Mouse (Mus musculus) forebrain, embryonic 16.5 days (tissue): ENCODE data around the gene Upk3bl. TPM values are rescaled to one million over a fixed set of nuclear protein-coding genes. Genes with fewer than 3 reads are reported as not detected.

Experiments used
- ATAC-seq: fragments of 200-750 bp; cut with Nextera tagmentation; 2 replicates; pipeline ENCODE4 v1.8.0; 2017; ENCODE audit warnings: mild to moderate bottlenecking, moderate library complexity
- H3K27ac ChIP-seq: fragments of 300-500 bp; sonication (generic); 2 replicates; pipeline ENCODE4 v1.5.1; 2014; ENCODE audit warnings: low read length, control low read depth
- H3K27me3 ChIP-seq: fragments of 300-500 bp; sonication (generic); replicated peaks from 2 replicates; pipeline ENCODE4 v1.6.1; 2014; ENCODE audit warnings: low read length; ENCODE audit not compliant: control insufficient read depth, insufficient read depth
- H3K36me3 ChIP-seq: fragments of 300-500 bp; sonication (generic); 2 replicates; pipeline ENCODE4 v1.6.1; 2014; ENCODE audit not compliant: control insufficient read depth, insufficient read depth
- H3K4me1 ChIP-seq: fragments of 300-500 bp; sonication (generic); replicated peaks from 2 replicates; pipeline ENCODE4 v1.6.1; 2014; ENCODE audit warnings: low read length; ENCODE audit not compliant: control insufficient read depth, insufficient read depth
- H3K4me2 ChIP-seq: fragments of 300-500 bp; sonication (generic); 2 replicates; pipeline ENCODE4 v1.6.1; 2014; ENCODE audit warnings: mild to moderate bottlenecking, low read length, control low read depth
- H3K4me3 ChIP-seq: fragments of 300-500 bp; sonication (generic); replicated peaks from 2 replicates; pipeline ENCODE4 v1.5.1; 2014; ENCODE audit warnings: mild to moderate bottlenecking, low read length, control low read depth
- H3K9ac ChIP-seq: fragments of 300-500 bp; sonication (generic); replicated peaks from 2 replicates; pipeline ENCODE4 v1.6.1; 2014; ENCODE audit warnings: low read depth, low read length, control low read depth
- H3K9me3 ChIP-seq: fragments of 300-500 bp; sonication (generic); 2 replicates; pipeline ENCODE4 v1.6.1; 2016; ENCODE audit warnings: low read length; ENCODE audit not compliant: control insufficient read depth
- WGBS: fragments of 180-500 bp; shearing (Covaris S2); extraction: QIAGEN DNeasy Blood & Tissue Kit; methylation state at CpG from one replicate; pipeline ENCODE4 v1.1.7; 2014; 5-methylcytosine and 5-hydroxymethylcytosine counted together
- polyA plus RNA-seq: library from polyadenylated mRNA; unstranded; fragments of >200 nt; fragmentation: Nextera tagmentation; extraction: Ambion mirVana; gene quantifications from 2 replicates; pipeline ENCODE4 v1.2.1, GENCODE M21; 2015

Upk3bl gene
- not detected in 2 replicates for polyA plus RNA-seq

DNA sequence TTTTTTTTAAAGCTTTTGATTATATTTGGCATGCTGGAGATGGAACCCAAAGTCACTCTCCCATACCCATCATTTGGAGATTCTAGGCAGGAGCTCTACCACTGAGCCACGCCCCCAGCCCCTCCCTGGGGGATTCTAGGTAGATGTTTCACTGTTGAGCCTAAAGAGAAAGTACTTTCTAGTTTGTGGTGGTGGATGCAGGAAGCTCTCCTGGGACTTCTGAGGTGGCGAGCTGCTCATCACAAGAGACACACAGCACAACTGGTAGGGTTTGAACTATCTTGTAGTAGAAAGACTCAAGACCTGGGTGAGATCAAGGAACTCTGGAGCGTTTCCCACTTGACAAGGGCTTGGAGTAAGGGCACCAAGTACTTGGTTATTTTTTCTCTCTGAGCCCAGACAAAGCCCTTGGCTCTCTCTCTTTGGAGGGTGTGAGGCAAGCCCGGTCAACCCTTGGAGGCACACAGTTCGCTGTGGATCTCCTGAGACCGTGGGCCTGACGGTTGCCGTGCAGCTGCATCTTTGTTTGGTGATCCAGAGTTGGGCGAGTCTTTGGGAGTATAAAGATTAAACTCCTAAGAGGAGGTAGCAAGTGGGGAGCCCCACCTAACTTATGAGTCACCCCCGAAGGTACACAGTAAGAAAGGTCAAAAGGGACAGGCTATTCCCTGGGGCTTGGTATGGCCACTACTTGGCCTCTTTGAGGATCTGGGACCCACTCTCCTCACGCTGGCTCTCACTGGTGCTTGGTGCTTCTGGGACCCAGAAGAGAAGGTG is at the start of gene Upk3bl:
Upk3bl (plus strand) TSS at position 192 of the 777 bp plus-strand sequence.
- no peak within 1 kb of the TSS for H3K9ac ChIP-seq
- no peak within 1 kb of the TSS for H3K4me2 ChIP-seq
- WGBS = 92% methylated on average over 11 of the region's 11 CpGs
- no peaks in the 10 kb centered on the region for H3K9me3 ChIP-seq
- peaks cover 6% of the 10 kb centered on the region for H3K4me1 ChIP-seq
- no peak within 1 kb of the TSS for H3K27ac ChIP-seq
- H3K36me3 ChIP-seq = no peaks in the 10 kb centered on the region
- no peak within 1 kb of the TSS for H3K4me3 ChIP-seq
- no peaks in the 10 kb centered on the region for H3K27me3 ChIP-seq
- ATAC-seq = no peak

GRCm38 (mm10) chr5:136004537-136004936 is 49.8 kb upstream of the Upk3bl start:
- WGBS = 83% methylated on average over 4 of the region's 4 CpGs
- no peak overlapping the region for H3K4me3 ChIP-seq

GRCm38 (mm10) chr5:136007745-136008144 is 46.5 kb upstream of the Upk3bl start:
- Histone ChIP-seq H3K27ac (no peak overlapping the region), H3K4me2 (no peak overlapping the region), H3K36me3 (peaks cover 16% of the 10 kb centered on the region), H3K27me3 (no peaks in the 10 kb centered on the region), H3K9ac (no peak overlapping the region), H3K9me3 (no peaks in the 10 kb centered on the region), H3K4me1 (0 out of 2 replicates have a peak, but pooled peaks cover 2% of the 10 kb centered on the region), H3K4me3 (no peak overlapping the region)
- no peak for ATAC-seq
- WGBS = 87% methylated on average over 7 of the region's 7 CpGs

More at GRCm38 (mm10) chr5:136004537-136004936, 49.8 kb upstream of the Upk3bl start:
- 0 out of 2 replicates have a peak, but pooled peaks cover 3% of the 10 kb centered on the region for H3K4me1 ChIP-seq
- no peak overlapping the region for H3K9ac ChIP-seq
- no peaks in the 10 kb centered on the region for H3K36me3 ChIP-seq
- no peaks in the 10 kb centered on the region for H3K27me3 ChIP-seq
- H3K27ac ChIP-seq = no peak overlapping the region
- H3K9me3 ChIP-seq = no peaks in the 10 kb centered on the region
- H3K4me2 ChIP-seq = no peak overlapping the region
- ATAC-seq = no peak

DNA sequence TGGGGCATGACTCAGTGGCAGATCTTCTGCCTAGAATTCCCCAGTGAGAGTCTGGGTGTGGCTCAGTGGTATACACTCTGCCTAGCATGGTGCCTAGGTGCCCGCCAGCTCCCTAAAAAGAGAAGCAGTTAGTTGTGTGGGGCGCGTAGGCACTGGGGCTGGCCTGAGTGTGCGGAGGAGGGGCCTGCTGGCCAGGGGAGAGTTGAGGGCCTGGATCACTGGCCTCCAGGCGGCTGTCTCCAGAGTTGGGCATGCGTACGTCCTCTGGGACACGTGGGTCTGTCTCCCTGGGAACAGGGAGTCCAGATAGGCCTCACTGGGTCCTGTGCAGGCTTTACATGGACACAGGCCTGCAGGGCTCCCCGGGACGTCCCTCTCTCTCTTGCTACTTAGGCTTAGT is 39.4 kb upstream of the Upk3bl start:
- Histone ChIP-seq H3K4me1 (peaks cover 16% of the 10 kb centered on the region), H3K9me3 (no peaks in the 10 kb centered on the region), H3K36me3 (peaks cover 16% of the 10 kb centered on the region), H3K4me3 (no peak overlapping the region), H3K9ac (no peak overlapping the region), H3K27me3 (no peaks in the 10 kb centered on the region), H3K4me2 (no peak overlapping the region), H3K27ac (no peak overlapping the region)
- 83% methylated on average over 10 of the region's 10 CpGs for whole genome bisulfite sequencing
- no peak for ATAC-seq

DNA sequence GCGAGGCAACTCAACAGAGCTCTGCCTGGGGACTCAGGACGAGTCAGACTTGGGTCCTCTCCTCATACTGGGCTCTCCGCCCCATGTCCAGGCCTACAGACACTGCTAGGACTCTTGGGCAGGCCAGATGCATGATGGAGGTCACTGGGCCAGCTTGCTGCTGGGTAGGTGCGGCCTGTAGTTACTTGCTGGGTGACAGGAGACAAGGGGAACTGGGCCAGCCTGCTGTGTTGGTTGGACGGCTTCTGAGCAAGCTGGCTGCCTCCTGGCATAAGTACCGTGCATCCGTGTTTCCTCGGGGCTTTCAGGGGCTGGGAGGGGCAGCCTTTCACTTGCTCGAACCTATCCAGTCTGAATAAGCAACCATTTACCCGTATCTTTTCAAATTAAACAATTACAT is 38.7 kb upstream of the Upk3bl start:
- no peak overlapping the region for H3K4me2 ChIP-seq
- H3K27ac ChIP-seq = peak overlapping the region; percentile 65
- 67% methylated on average over 10 of the region's 10 CpGs for WGBS
- H3K4me1 ChIP-seq = peaks cover 16% of the 10 kb centered on the region
- no peaks in the 10 kb centered on the region for H3K27me3 ChIP-seq
- no peak overlapping the region for H3K9ac ChIP-seq
- ATAC-seq = 0 out of 2 replicates have a peak, but pooled peaks have one; percentile 38
- no peaks in the 10 kb centered on the region for H3K9me3 ChIP-seq
- H3K4me3 ChIP-seq = no peak overlapping the region
- peaks cover 13% of the 10 kb centered on the region for H3K36me3 ChIP-seq

DNA sequence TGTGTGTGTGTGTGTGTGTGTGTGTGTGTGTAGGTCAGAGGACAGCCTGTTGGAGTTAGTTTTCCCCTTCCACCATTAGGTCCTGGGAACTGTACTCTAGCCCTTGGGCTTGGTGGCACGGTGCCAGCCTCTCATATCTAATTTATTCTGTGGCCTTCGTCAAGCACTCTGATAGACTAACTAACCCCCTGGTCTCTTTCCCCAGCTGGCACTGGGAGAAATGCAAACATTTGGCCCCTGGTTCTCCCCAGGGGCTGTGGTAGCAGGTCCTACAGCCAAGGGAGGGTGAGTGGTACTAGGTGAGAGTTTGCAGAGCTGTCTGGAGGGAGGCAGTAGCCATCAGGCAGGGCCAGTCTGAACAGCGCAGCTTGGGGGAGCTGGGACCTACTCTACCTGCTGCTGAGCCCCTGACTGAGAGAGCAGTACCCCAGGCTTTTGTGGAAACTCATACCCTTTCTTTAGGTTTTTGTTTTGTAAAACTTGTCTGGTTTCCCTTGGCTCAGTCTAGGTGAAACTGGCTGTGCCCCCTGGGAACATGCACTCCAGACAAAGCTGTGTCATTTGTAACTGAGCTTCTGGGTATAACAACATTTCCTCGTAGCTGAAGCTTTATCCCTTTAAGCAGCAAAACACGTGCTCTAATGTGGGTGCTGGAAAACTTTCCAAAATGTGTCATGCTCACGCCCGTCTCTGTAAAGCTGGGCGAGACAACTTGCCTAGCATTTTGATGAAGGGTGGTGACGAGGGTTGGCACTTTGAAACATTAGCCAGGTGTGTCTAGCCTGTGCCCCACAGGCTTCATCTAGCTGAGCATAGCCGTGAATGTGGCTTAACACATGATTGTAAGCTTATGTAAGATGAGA is 38.0 kb upstream of the Upk3bl start:
- peak; percentile 38 for ATAC-seq

GRCm38 (mm10) chr5:136017262-136017661 is 37.0 kb upstream of the Upk3bl start:
- Histone ChIP-seq H3K27me3 (no peaks in the 10 kb centered on the region), H3K4me1 (peaks cover 16% of the 10 kb centered on the region), H3K27ac (no peak overlapping the region), H3K9me3 (no peaks in the 10 kb centered on the region), H3K4me2 (no peak overlapping the region), H3K36me3 (peaks cover 5% of the 10 kb centered on the region), H3K4me3 (no peak overlapping the region), H3K9ac (no peak overlapping the region)
- WGBS = 68% methylated on average over 6 of the region's 6 CpGs
- no peak for ATAC-seq

More for the DNA sequence above, 38.0 kb upstream of the Upk3bl start:
- Histone ChIP-seq H3K36me3 (peaks cover 12% of the 10 kb centered on the region), H3K4me1 (peaks cover 16% of the 10 kb centered on the region), H3K27ac (peak overlapping the region; percentile 35), H3K9me3 (no peaks in the 10 kb centered on the region), H3K4me2 (no peak overlapping the region), H3K4me3 (no peak overlapping the region), H3K27me3 (no peaks in the 10 kb centered on the region), H3K9ac (no peak overlapping the region)
- 40% methylated on average over 10 of the region's 10 CpGs for WGBS

GRCm38 (mm10) chr5:136018726-136019125 is 35.6 kb upstream of the Upk3bl start:
- 92% methylated on average over 2 of the region's 2 CpGs for WGBS
- Histone ChIP-seq H3K9me3 (no peaks in the 10 kb centered on the region), H3K4me2 (no peak overlapping the region), H3K9ac (no peak overlapping the region), H3K4me1 (peaks cover 16% of the 10 kb centered on the region), H3K27ac (no peak overlapping the region), H3K36me3 (no peaks in the 10 kb centered on the region), H3K27me3 (no peaks in the 10 kb centered on the region), H3K4me3 (no peak overlapping the region)
- ATAC-seq = no peak

- H3K4me2 ChIP-seq = no peak overlapping the region
- peaks cover 16% of the 10 kb centered on the region for H3K4me1 ChIP-seq
- H3K36me3 ChIP-seq = no peaks in the 10 kb centered on the region
- no peaks in the 10 kb centered on the region for H3K27me3 ChIP-seq
- no peak for ATAC-seq
- H3K4me3 ChIP-seq = no peak overlapping the region
- H3K9me3 ChIP-seq = no peaks in the 10 kb centered on the region
- no peak overlapping the region for H3K27ac ChIP-seq
- no peak overlapping the region for H3K9ac ChIP-seq
- 24% methylated on average over 1 of the region's 1 CpGs for WGBS
These were observed 34.4 kb upstream of the Upk3bl start for GRCm38 (mm10) chr5:136019907-136020306.
